Mouse (Mus musculus): ENCODE results near the gene Gm4553. TPM values are rescaled to one million over a fixed set of nuclear protein-coding genes. Genes with fewer than 3 reads are reported as not detected.
"Not testable (repeated sequence)": the region's sequence is repeated elsewhere in the genome, so short reads cannot be mapped to it uniquely, and the experiment has no call there.

Gm4553 gene
- polyA plus RNA-seq, 1 experiment from 2014 or later: not detected

GRCm38 (mm10) chr7:142178685-142179084 lies 13.1 kb upstream of the Gm4553 start:
- WGBS: 66% methylated on average over 1 of the region's 1 CpGs
- no peak for ATAC-seq (ENCODE audit: low read depth)
- H3K36me3 ChIP-seq (ENCODE audit: control insufficient read depth, insufficient read depth, low read length): no peaks in the 10 kb centered on the region

DNA sequence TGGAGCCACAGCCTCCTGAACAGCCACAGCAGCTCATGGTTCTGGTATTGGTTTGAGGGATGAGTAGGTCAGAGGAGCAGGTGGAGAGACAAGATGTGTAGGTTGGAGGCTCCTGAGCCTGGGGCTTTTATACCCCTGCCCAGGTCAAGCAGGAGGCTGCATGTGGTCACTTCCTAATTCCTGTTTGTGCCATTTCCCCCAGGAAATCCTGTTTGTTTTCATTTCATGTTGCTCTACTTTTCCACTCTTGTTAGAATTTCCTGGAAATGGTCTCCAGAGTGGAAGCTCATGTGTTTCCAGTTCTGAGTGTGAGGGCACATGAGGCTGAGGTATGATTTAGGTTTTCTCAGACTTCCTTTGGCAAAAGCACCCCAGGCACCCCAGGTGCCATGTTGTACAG lies 10.4 kb upstream of the Gm4553 start, which contains the start of gene Krtap5-2:
Gene Krtap5-2 (minus strand): TSS at position 101 of the 400 bp plus-strand sequence.
- H3K36me3 ChIP-seq (ENCODE audit: control insufficient read depth, insufficient read depth, low read length); H3K9ac ChIP-seq (ENCODE audit: low read length); H3K4me1 ChIP-seq (replicated peaks; ENCODE audit: control insufficient read depth, insufficient read depth, low read length); H3K4me3 ChIP-seq (ENCODE audit: low read length); H3K27me3 ChIP-seq (ENCODE audit: control insufficient read depth, insufficient read depth, low read depth, low read length); ATAC-seq (ENCODE audit: low read depth); H3K27ac ChIP-seq (ENCODE audit: low read length); H3K4me2 ChIP-seq (ENCODE audit: low read depth, low read length); H3K9me3 ChIP-seq (ENCODE audit: control insufficient read depth, low read length): not testable (repeated sequence)

More at GRCm38 (mm10) chr7:142178685-142179084, 13.1 kb upstream of the Gm4553 start:
- no peak overlapping the region for H3K4me2 ChIP-seq (ENCODE audit: low read depth, low read length)
- no peaks in the 10 kb centered on the region for H3K4me1 ChIP-seq (replicated peaks; ENCODE audit: control insufficient read depth, insufficient read depth, low read length)
- no peak overlapping the region for H3K9ac ChIP-seq (ENCODE audit: low read length)
- H3K27me3 ChIP-seq (ENCODE audit: control insufficient read depth, insufficient read depth, low read depth, low read length): no peaks in the 10 kb centered on the region
- H3K27ac ChIP-seq (ENCODE audit: low read length): no peak overlapping the region
- H3K9me3 ChIP-seq (ENCODE audit: control insufficient read depth, low read length): no peaks in the 10 kb centered on the region
- no peak overlapping the region for H3K4me3 ChIP-seq (ENCODE audit: low read length)

DNA sequence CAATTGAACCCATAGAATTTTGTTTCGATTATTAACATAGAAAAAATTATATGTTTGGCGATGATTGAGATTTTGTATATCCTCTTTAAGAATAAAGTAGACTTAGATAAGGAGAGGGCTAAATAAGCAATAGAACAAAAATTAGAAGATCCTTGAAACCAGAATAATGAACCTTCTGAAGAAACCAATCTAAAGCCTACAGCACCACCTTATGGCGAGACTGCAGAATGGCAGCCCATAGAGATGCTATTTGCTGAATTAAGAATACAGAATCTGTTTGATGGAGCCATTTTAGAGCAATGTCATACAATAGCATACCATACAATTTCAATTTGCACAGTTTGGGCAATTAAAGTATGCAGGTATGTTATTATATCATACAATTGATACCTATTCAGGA lies 4.3 kb upstream of the Gm4553 start:
- Histone ChIP-seq H3K9ac (ENCODE audit: low read length) (no peak overlapping the region), H3K4me2 (ENCODE audit: low read depth, low read length) (no peak overlapping the region), H3K27ac (ENCODE audit: low read length) (no peak overlapping the region), H3K36me3 (ENCODE audit: control insufficient read depth, insufficient read depth, low read length) (no peaks in the 10 kb centered on the region), H3K4me1 (replicated peaks; ENCODE audit: control insufficient read depth, insufficient read depth, low read length) (no peaks in the 10 kb centered on the region), H3K4me3 (ENCODE audit: low read length) (no peak overlapping the region), H3K9me3 (ENCODE audit: control insufficient read depth, low read length) (no peaks in the 10 kb centered on the region), H3K27me3 (ENCODE audit: control insufficient read depth, insufficient read depth, low read depth, low read length) (no peaks in the 10 kb centered on the region)
- WGBS: 44% methylated on average over 3 of the region's 3 CpGs
- ATAC-seq (ENCODE audit: low read depth): no peak

- H3K4me2 ChIP-seq (ENCODE audit: low read depth, low read length): no peak overlapping the region
- no peak overlapping the region for H3K4me3 ChIP-seq (ENCODE audit: low read length)
- H3K9me3 ChIP-seq (ENCODE audit: control insufficient read depth, low read length): no peaks in the 10 kb centered on the region
- no peaks in the 10 kb centered on the region for H3K27me3 ChIP-seq (ENCODE audit: control insufficient read depth, insufficient read depth, low read depth, low read length)
- H3K4me1 ChIP-seq (replicated peaks; ENCODE audit: control insufficient read depth, insufficient read depth, low read length): no peaks in the 10 kb centered on the region
- 95% methylated on average over 3 of the region's 3 CpGs for WGBS
- ATAC-seq (ENCODE audit: low read depth): no peak
- no peaks in the 10 kb centered on the region for H3K36me3 ChIP-seq (ENCODE audit: control insufficient read depth, insufficient read depth, low read length)
- H3K9ac ChIP-seq (ENCODE audit: low read length): no peak overlapping the region
- H3K27ac ChIP-seq (ENCODE audit: low read length): no peak overlapping the region
Measured at GRCm38 (mm10) chr7:142159366-142159765, 6.2 kb downstream of the Gm4553 start.

DNA sequence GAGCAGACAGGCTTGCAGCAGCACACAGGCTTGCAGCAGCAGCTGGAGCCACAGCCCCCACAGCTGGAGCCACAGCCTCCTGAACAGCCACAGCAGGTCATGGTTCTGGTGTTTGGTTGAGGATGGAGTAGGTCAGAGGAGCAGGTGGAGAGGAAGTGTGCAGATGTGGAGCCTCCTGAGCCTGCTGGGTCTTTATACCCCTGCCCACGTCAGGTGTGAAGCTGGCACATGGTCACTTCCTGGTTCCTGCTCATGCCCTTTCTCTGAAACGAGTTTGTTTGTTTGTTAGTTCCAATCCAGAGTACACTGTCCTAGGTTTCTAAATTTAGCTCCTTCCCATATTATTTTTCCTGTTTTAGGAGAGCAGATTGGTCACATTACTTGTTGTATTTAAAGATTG lies 8.5 kb downstream of the Gm4553 start, which contains the start of gene Gm29735:
Gene Gm29735 (minus strand): TSS at position 101 of the 400 bp plus-strand sequence.
- H3K36me3 ChIP-seq (ENCODE audit: control insufficient read depth, insufficient read depth, low read length); H3K9me3 ChIP-seq (ENCODE audit: control insufficient read depth, low read length); H3K27ac ChIP-seq (ENCODE audit: low read length); ATAC-seq (ENCODE audit: low read depth); H3K27me3 ChIP-seq (ENCODE audit: control insufficient read depth, insufficient read depth, low read depth, low read length); H3K4me3 ChIP-seq (ENCODE audit: low read length); H3K9ac ChIP-seq (ENCODE audit: low read length); H3K4me2 ChIP-seq (ENCODE audit: low read depth, low read length); H3K4me1 ChIP-seq (replicated peaks; ENCODE audit: control insufficient read depth, insufficient read depth, low read length): not testable (repeated sequence)
- WGBS: 25% methylated on average over 2 of the region's 2 CpGs

- Histone ChIP-seq H3K9me3 (ENCODE audit: control insufficient read depth, low read length) (no peaks in the 10 kb centered on the region), H3K27me3 (ENCODE audit: control insufficient read depth, insufficient read depth, low read depth, low read length) (no peaks in the 10 kb centered on the region), H3K4me3 (ENCODE audit: low read length) (no peak overlapping the region), H3K9ac (ENCODE audit: low read length) (no peak overlapping the region), H3K36me3 (ENCODE audit: control insufficient read depth, insufficient read depth, low read length) (no peaks in the 10 kb centered on the region), H3K4me1 (replicated peaks; ENCODE audit: control insufficient read depth, insufficient read depth, low read length) (no peaks in the 10 kb centered on the region), H3K27ac (ENCODE audit: low read length) (no peak overlapping the region), H3K4me2 (ENCODE audit: low read depth, low read length) (no peak overlapping the region)
- 47% methylated on average over 1 of the region's 1 CpGs for WGBS
- no peak for ATAC-seq (ENCODE audit: low read depth)
Measured at GRCm38 (mm10) chr7:142155308-142155707, 10.2 kb downstream of the Gm4553 start.

DNA sequence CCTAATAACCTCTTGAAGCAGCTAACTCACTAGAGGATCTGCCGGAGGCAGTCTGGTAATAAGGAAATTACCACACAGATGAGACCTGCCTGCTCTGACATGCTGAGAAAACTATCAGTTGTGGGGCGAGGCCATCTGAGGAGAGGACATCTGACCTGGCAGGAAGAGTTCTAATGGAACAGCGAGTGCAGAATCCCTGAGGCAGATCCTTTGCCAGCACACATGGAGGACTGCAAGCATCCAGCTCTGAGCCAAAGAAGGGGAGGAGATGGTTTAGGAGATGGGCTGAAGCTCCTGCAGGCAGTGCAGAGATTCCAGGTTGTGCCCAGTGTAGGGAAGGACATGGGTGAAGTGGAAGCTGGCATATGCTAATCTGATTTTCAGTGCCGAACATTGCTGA lies 13.3 kb downstream of the Gm4553 start:
- Histone ChIP-seq H3K9me3 (ENCODE audit: control insufficient read depth, low read length) (no peaks in the 10 kb centered on the region; the same call in 1 of the 2 replicates), H3K36me3 (ENCODE audit: control insufficient read depth, insufficient read depth, low read length) (no peaks in the 10 kb centered on the region), H3K4me1 (replicated peaks; ENCODE audit: control insufficient read depth, insufficient read depth, low read length) (no peaks in the 10 kb centered on the region), H3K27ac (ENCODE audit: low read length) (no peak overlapping the region), H3K4me2 (ENCODE audit: low read depth, low read length) (no peak overlapping the region), H3K9ac (ENCODE audit: low read length) (no peak overlapping the region), H3K27me3 (ENCODE audit: control insufficient read depth, insufficient read depth, low read depth, low read length) (no peaks in the 10 kb centered on the region), H3K4me3 (ENCODE audit: low read length) (no peak overlapping the region)
- WGBS: 82% methylated on average over 4 of the region's 4 CpGs
- no peak for ATAC-seq (ENCODE audit: low read depth)

DNA sequence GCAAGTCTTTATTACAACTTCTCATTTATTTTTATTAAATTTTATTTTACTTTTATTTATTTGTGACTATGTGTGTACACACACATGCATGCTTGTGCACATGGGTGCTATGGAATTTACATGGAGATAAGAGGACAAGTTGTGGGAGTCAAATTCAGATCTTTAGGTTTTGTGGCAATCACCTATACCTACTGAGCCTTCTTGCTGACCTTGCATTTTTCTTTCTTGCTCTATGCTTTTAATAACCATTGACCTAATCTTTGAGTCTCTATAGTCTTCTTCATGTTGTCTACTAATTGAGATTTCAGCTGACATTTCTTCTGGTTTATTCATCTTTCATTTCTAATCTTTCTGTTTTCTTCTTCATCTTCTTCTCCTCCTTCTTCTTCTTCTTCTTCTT lies 16.9 kb downstream of the Gm4553 start:
- H3K27ac ChIP-seq (ENCODE audit: low read length): no peak overlapping the region
- no peak for ATAC-seq (ENCODE audit: low read depth)
- no peaks in the 10 kb centered on the region for H3K27me3 ChIP-seq (ENCODE audit: control insufficient read depth, insufficient read depth, low read depth, low read length)
- H3K36me3 ChIP-seq (ENCODE audit: control insufficient read depth, insufficient read depth, low read length): no peaks in the 10 kb centered on the region
- H3K4me2 ChIP-seq (ENCODE audit: low read depth, low read length): no peak overlapping the region
- no peak overlapping the region for H3K4me3 ChIP-seq (ENCODE audit: low read length)
- no peaks in the 10 kb centered on the region for H3K4me1 ChIP-seq (replicated peaks; ENCODE audit: control insufficient read depth, insufficient read depth, low read length)
- H3K9me3 ChIP-seq (ENCODE audit: control insufficient read depth, low read length): no peaks in the 10 kb centered on the region; the same call in 1 of the 2 replicates
- H3K9ac ChIP-seq (ENCODE audit: low read length): no peak overlapping the region

GRCm38 (mm10) chr7:142146033-142146432 lies 19.5 kb downstream of the Gm4553 start:
- Histone ChIP-seq H3K4me1 (replicated peaks; ENCODE audit: control insufficient read depth, insufficient read depth, low read length) (no peaks in the 10 kb centered on the region), H3K9me3 (ENCODE audit: control insufficient read depth, low read length) (no peaks in the 10 kb centered on the region; the same call in 1 of the 2 replicates), H3K4me3 (ENCODE audit: low read length) (no peak overlapping the region), H3K27ac (ENCODE audit: low read length) (no peak overlapping the region), H3K9ac (ENCODE audit: low read length) (no peak overlapping the region), H3K27me3 (ENCODE audit: control insufficient read depth, insufficient read depth, low read depth, low read length) (no peaks in the 10 kb centered on the region), H3K36me3 (ENCODE audit: control insufficient read depth, insufficient read depth, low read length) (no peaks in the 10 kb centered on the region), H3K4me2 (ENCODE audit: low read depth, low read length) (no peak overlapping the region)
- ATAC-seq (ENCODE audit: low read depth): no peak
- 4% methylated on average over 1 of the region's 1 CpGs for whole genome bisulfite sequencing

DNA sequence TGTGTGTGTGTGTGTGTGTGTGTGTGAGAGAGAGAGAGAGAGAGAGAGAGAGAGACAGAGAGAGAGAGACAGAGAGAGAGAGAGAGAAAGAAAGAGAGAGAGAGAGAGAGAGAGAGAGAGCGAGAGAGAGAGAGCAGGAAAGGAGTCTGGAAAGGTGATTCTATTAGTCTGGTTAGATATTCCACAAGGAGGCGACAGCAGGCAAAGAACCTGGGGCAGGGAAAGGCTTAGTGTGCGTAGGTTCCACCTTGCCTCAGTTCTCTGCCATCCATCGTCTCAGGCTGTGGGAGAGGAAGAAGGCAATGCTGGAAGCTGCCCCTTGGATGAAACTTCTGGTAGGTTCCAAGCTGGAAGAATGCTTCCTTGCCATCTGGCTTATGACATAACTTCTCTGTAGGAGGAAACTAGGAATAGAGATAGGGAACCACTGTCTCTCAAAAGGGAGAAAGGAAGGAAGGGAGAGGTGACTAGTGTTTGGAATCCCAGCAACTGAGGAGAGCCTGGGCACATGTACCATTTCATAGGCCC lies 20.1 kb downstream of the Gm4553 start:
- WGBS: 21% methylated on average over 4 of the region's 4 CpGs
- Histone ChIP-seq H3K27ac (ENCODE audit: low read length) (no peak overlapping the region), H3K9ac (ENCODE audit: low read length) (no peak overlapping the region), H3K4me2 (ENCODE audit: low read depth, low read length) (no peak overlapping the region), H3K36me3 (ENCODE audit: control insufficient read depth, insufficient read depth, low read length) (no peaks in the 10 kb centered on the region), H3K27me3 (ENCODE audit: control insufficient read depth, insufficient read depth, low read depth, low read length) (no peaks in the 10 kb centered on the region), H3K4me3 (ENCODE audit: low read length) (no peak overlapping the region), H3K4me1 (replicated peaks; ENCODE audit: control insufficient read depth, insufficient read depth, low read length) (no peaks in the 10 kb centered on the region), H3K9me3 (ENCODE audit: control insufficient read depth, low read length) (no peaks in the 10 kb centered on the region; the same call in 1 of the 2 replicates)
- no peak for ATAC-seq (ENCODE audit: low read depth)

All from lung, embryonic 16.5 days (tissue).